Mouse (Mus musculus): Measurements from ENCODE around the gene Spata3. TPM values are rescaled to one million over a fixed set of nuclear protein-coding genes. Genes with fewer than 3 reads are reported as not detected.
"Not testable (repeated sequence)": the region's sequence is repeated elsewhere in the genome, so short reads cannot be mapped to it uniquely, and the experiment has no call there.

The Spata3 gene
- total RNA-seq (2022), result not detected

- DNase-seq (ENCODE audit: low spot score in 2 of 2), result no peak
Measured at GRCm38 (mm10) chr1:86016516-86016915, at the start of gene Spata3. Gene Spata3, plus strand, starts transcription at chr1:86016816.

- DNase-seq (ENCODE audit: low spot score in 2 of 2), result no peak
Measured at GRCm38 (mm10) chr1:85969081-85969480, 47.5 kb upstream of the Spata3 start.

GRCm38 (mm10) chr1:85969519-85969918, 47.1 kb upstream of the Spata3 start:
- no peak for DNase-seq (ENCODE audit: low spot score in 2 of 2)

GRCm38 (mm10) chr1:85971070-85971469, 45.5 kb upstream of the Spata3 start:
- no peak for DNase-seq (ENCODE audit: low spot score in 2 of 2)

GRCm38 (mm10) chr1:85972341-85972740, 44.3 kb upstream of the Spata3 start:
- DNase-seq (ENCODE audit: low spot score in 2 of 2), result no peak

- no peak for DNase-seq (ENCODE audit: low spot score in 2 of 2)
Measured at GRCm38 (mm10) chr1:85973468-85973877, 43.1 kb upstream of the Spata3 start.

- no peak for DNase-seq (ENCODE audit: low spot score in 2 of 2)
Measured at GRCm38 (mm10) chr1:85977709-85978108, 38.9 kb upstream of the Spata3 start.

- peak in 1 of 2 experiments; percentile 24 for DNase-seq (ENCODE audit: low spot score in 2 of 2)
Measured at GRCm38 (mm10) chr1:85981738-85982357, 34.8 kb upstream of the Spata3 start.

GRCm38 (mm10) chr1:85985784-85986183, 30.8 kb upstream of the Spata3 start:
- DNase-seq (ENCODE audit: low spot score in 2 of 2), result no peak

- no peak for DNase-seq (ENCODE audit: low spot score in 2 of 2)
Measured at GRCm38 (mm10) chr1:85988351-85988750, 28.3 kb upstream of the Spata3 start.

- DNase-seq (ENCODE audit: low spot score in 2 of 2), result not testable (repeated sequence)
Measured at GRCm38 (mm10) chr1:85988882-85989281, 27.7 kb upstream of the Spata3 start.

GRCm38 (mm10) chr1:85992175-85992574, 24.4 kb upstream of the Spata3 start:
- no peak for DNase-seq (ENCODE audit: low spot score in 2 of 2)

GRCm38 (mm10) chr1:85993541-85993940, 23.1 kb upstream of the Spata3 start:
- no peak for DNase-seq (ENCODE audit: low spot score in 2 of 2)

- DNase-seq (ENCODE audit: low spot score in 2 of 2), result no peak
Measured at GRCm38 (mm10) chr1:85997221-85997620, 19.4 kb upstream of the Spata3 start.

- DNase-seq (ENCODE audit: low spot score in 2 of 2), result no peak
Measured at GRCm38 (mm10) chr1:85998012-85998411, 18.6 kb upstream of the Spata3 start.

GRCm38 (mm10) chr1:85999853-86000570, 16.6 kb upstream of the Spata3 start:
- DNase-seq (ENCODE audit: low spot score in 2 of 2), result no peak

GRCm38 (mm10) chr1:86005540-86005939, 11.1 kb upstream of the Spata3 start:
- no peak for DNase-seq (ENCODE audit: low spot score in 2 of 2)

GRCm38 (mm10) chr1:86006040-86006439, 10.6 kb upstream of the Spata3 start:
- no peak for DNase-seq (ENCODE audit: low spot score in 2 of 2)

- DNase-seq (ENCODE audit: low spot score in 2 of 2), result peak; percentile 63 to 71
Measured at GRCm38 (mm10) chr1:86007778-86008177, 8.8 kb upstream of the Spata3 start.

- not testable (repeated sequence) for DNase-seq (ENCODE audit: low spot score in 2 of 2)
Measured at GRCm38 (mm10) chr1:86015758-86016157, 858 bp upstream of the Spata3 start.

- DNase-seq (ENCODE audit: low spot score in 2 of 2), result no peak
Measured at GRCm38 (mm10) chr1:86018235-86019055, 1.8 kb downstream of the Spata3 start.

- DNase-seq (ENCODE audit: low spot score in 2 of 2), result no peak
Measured at GRCm38 (mm10) chr1:86021365-86021989, 4.9 kb downstream of the Spata3 start.
